Mouse (Mus musculus): ENCODE measurements around the gene Slc25a26.

Slc25a26 gene

GRCm38 (mm10) chr6:94499897-94500623, at the start of gene Slc25a26:
TSS of gene Slc25a26 (plus strand) at chr6:94500331.
- peak; percentile 72 to 85 for DNase-seq

DNA sequence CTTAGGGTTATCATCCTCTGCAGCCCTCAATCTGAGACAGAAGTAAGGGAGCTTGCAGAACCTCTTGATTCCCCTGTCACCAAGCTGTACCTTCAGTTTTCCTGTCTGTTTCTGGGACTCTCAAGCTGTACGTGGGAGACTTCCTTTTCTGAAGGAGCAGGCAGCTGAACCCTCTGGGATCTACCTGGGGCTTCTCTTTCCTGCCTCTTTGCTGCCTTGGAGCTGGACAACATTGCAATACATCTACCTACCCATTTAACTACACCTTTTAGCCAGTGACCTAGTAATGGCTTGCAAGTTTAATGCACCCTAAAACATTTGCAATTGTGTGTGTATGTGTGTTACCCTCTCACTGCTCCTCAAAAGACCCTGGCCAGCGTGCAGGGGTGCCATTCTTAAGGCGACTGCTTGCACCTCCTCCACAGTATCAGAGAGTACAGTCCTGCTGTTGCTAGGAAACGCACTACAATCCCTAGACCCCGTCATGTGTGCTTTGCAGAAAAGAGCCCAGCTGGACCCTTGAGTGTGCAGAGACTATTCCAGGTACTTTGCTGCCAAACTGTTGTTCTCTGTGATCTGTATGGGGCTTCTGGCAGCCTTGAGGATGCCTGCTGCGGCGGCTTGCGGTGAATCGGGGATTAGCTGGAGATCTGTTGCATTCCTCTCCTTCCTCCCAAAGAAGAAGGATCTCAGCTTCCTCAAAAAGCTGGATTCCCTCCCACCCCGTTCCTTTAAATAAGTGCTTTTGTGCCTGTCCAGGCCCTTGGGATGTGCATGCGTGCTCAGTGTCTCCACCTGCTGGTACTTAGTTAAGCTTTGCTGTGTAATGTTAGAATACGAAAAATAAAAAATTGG, 35.9 kb upstream of the Slc25a26 start:
- DNase-seq: no peak

GRCm38 (mm10) chr6:94466508-94467205, 33.5 kb upstream of the Slc25a26 start:
- DNase-seq: peak in 1 of 2 experiments; percentile 9

- DNase-seq: no peak
These were observed 7.4 kb upstream of the Slc25a26 start for GRCm38 (mm10) chr6:94492739-94493138.

GRCm38 (mm10) chr6:94503963-94504362, 3.8 kb downstream of the Slc25a26 start:
- DNase-seq: no peak

- DNase-seq: no peak
These were observed 7.8 kb downstream of the Slc25a26 start for GRCm38 (mm10) chr6:94507921-94508320.

- no peak for DNase-seq
These were observed 8.7 kb downstream of the Slc25a26 start for GRCm38 (mm10) chr6:94508807-94509206.

DNA sequence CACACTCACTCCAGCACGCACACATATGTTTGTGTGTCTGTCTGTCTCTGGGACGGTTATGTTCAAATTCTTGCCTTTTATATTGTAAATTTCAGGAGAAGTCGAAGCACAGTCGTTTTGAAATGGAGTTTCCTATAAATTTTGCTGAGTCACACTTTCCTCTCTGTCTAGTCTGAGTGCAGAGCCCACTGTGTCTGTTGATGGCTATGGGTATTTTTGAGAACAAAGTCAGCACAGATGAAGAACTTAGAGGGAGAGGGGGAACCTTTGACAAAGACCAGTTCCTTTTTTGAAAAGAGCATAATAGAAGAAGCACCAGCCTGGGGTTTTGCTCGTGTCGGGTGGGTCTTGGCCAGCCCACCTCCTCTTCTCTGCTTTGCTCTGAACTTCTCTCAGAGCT, 9.1 kb downstream of the Slc25a26 start:
- no peak for DNase-seq

- DNase-seq: peak; percentile 55 to 65
These were observed 18.0 kb downstream of the Slc25a26 start for GRCm38 (mm10) chr6:94518171-94518570.

DNA sequence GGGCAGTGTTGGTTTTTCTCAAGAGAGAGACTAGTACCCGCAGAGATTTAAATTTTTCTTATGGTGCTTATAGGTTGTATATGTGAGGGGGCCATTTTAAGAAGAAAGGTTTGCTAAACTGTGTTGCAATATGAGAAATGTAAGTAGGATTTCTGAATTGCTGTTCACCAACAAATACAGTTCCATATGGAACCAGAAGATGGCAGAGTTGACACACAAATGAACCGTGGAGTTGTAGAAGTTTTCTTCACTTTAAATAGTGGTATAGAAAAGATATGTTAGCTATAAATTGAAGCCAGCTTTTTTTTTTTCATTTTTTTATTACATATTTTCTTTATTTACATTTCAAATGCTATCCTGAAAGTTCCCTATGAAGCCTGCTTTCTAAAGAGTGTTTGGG, 24.2 kb downstream of the Slc25a26 start:
- peak in 1 of 2 experiments; percentile 19 for DNase-seq

DNA sequence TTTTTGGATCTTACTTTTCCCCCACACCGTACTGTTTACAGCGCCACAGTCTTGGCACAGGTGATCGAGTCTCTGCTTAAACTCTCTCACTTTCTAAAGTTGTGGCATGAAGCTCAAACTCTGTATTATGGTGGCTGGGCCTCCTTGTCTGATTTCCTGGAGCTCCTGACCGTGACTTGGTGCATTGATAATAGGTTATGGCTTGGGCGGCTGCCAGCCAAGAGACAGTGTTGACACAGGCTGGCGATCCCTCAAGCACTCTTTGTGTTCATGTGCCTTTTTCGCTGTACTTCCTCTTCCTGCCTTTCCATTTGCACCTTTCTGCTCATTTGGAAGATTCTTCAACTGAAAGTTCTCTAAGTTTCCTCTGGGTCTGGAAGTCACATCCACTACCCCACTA, 30.6 kb downstream of the Slc25a26 start:
- DNase-seq: no peak

GRCm38 (mm10) chr6:94532086-94532485, 32.0 kb downstream of the Slc25a26 start:
- DNase-seq: no peak

- DNase-seq: no peak
These were observed 36.3 kb downstream of the Slc25a26 start for GRCm38 (mm10) chr6:94536478-94536877.

- no peak for DNase-seq
These were observed 37.5 kb downstream of the Slc25a26 start for GRCm38 (mm10) chr6:94537652-94538051.

DNA sequence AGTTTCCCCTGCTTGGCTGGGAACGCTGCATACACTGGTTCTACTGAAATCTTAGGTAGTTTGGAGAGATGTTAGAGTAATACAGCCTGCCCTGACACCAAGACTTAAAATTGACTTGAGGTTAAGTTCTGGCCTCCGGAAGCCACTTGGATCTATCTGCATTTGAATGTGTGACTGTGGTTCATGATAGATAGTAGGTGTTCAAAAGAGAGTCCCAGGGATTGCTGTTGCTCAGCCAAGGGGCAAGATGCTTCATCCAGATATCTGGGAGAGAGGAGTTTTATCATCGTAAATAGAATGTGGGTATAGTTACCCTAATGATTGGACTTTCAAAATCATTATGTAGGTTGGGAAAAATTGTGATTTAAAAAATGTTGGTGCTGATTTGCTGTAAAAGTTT, 40.0 kb downstream of the Slc25a26 start:
- DNase-seq: no peak

DNA sequence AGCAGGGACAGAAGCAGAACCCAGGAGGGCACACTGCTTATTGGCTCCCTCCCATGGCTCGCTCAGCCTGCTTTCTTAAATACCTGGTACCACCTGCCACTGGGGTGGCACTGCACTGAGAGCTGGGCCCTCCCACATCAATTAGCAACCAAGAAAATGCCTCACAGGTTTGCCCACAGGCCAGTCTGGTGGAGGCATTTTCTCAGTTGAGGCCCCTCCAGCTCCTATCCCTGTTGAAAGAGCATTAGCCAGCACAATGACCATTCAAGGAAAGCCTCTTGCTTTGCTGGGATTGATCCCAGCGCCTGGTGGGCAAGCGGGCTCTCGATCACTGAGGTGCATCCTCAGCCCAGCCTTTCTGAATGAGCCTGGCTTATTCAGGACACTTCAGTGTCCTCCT, 40.5 kb downstream of the Slc25a26 start:
- DNase-seq: no peak

DNA sequence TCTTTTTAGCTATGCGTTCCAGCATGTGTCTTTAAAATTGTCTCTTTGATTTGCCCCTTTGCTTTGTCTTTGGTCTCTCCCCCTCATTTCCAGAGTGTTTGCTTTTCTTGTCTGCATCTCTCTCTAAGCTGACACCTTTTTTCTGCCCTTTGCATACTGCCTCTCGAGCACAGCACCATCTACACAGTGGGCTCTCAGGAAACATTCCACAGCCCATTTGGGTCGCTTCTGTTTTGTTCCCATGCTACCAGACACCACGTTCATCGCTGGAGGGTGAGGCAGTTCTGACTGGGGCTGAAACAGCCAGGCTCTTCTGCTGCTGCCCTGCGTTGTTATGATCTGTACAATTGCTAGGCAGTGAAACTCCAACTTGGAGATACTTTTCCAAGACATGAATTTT, 41.0 kb downstream of the Slc25a26 start:
- no peak for DNase-seq

- DNase-seq: no peak
These were observed 41.7 kb downstream of the Slc25a26 start for GRCm38 (mm10) chr6:94541854-94542253.

DNA sequence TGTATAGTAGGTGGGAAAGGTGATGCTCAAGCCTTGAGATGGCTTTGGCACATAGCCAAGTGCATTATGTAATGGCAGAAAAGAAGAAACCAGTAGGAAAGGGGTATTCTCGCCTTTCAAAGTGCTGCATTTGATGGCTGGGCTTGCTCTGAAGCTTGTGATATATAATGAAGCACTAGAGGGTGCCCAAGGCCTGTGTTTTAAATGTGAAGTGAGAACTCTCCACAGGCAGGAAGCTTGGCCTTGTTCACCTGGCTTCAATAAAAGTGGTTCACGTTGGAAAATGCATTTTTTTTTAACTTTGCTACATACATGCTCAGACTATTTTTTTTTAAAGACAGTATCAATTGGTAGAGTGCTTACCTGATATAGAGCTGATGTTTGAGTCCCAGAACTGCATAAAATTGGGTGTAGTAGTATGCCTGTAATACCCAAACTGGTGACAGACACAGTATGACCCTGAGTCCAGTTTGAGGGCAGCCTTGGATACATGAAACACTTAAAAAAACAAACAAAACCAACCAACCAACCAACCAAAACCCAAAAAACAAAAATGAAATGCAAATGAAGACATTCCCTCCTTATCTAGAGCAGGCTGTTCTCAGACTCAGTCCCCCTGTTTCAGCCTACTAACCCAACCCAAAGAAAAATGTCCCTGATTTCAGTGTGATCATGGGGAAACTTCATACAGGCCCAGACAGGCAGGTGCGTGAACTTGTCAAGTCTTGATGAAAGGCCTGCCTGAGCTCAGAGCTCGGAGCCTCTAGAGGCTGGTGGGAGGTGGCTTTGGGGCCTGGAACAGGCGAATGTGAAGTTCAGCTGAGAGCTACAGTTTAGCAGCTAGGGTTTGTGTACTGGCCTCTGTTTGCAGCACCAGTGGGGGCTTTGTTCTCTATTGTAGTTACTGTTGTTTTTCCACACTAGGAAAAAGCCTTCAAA, 44.0 kb downstream of the Slc25a26 start:
- no peak for DNase-seq

DNA sequence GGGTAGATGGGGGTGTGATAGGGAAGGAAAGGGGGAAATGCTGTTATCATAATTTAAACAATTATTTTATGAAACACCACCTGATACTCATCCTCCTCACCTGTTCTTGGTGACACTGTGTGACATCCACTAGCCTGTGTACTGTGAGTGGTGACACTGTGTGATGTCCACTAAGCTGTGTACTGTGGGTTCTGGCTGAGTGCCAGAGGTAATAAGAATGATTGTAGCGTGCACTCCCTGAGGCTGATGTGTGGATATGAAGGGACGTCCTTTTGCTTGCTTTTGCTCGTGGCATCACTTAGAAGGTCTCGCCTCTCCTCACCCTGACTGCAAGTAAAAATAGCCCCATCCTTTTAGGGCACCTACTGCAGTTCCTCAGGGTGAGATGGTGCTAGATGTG, 47.1 kb downstream of the Slc25a26 start:
- no peak for DNase-seq

DNA sequence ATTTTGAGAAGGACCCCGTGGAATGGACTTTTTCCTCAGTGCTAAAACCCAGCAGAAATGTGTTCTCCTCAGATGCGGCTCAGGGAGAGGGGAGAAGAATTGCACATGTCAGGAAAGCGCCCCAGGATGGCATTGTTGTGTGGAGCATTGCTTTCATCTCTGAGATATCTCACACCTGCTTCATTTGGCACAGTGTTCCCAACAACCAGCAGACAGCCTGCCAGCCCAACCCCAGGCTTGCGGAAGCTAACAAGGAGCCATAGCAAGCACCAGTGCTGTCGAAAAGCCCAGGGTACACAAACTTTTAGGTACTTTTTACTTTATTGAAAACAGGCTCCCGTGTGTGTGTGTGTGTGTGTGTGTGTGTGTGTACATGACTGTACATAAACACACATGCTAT, 50.2 kb downstream of the Slc25a26 start:
- DNase-seq: no peak

DNA sequence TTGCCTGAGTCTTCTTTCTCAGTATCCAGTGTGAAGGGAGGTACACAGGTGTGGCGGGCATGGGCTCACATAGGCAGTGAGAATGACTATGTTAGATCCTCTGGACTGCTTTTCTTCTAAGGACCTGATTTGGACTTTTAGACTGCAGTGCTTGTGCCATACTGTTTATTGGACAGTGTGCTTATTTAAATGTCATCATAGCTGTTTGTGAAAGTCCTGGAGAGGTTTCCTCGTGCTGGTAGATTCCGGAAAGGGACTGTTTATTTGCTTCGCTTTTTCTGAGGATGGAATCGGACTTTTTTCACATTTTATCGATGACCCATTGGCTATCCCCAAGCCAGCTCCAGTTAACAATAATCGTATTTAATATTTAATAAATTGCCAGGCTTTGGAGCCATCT, 50.7 kb downstream of the Slc25a26 start:
- no peak for DNase-seq

All from spleen, adult 18-20 months (tissue).